ENCODE assay signal across 8 mouse cellular contexts in the genomic region with DNA sequence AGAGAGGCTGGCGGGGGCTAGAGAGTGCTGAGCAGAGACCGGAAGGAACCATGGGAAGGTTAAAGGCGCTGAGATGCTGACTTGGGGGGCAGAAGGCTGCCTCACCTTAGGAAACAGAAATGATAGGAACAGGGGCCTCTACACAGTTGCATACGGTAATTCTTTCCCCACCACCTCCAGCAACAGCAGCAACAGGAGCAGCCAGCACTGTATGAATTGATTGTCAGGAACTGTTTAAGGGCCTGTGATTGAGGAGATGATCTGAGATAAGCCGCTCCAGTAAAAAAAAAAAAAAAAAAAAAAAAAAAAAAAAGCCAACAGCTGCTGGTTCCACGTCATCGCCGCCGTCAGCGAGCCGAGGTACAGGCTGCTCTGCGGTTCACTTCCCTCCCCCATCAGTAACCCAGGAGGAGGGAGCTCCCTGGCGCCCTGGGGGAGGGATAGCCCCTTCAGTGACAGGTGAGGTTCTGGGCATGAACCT.
DNase-seq lines count a peak whose midpoint lies in the region; ATAC-seq and TF ChIP-seq lines count a peak whose summit lies in the region.

No protein-coding gene starts in this region.

- WGBS in forebrain, postnatal 0 days, result under 1% methylated on average over 13 of the region's 13 CpGs
- 14% methylated on average over 13 of the region's 13 CpGs for WGBS in cerebellum, adult 2 months

- no peaks in the 10 kb centered on the region for H3K9me3 ChIP-seq in forebrain, postnatal 0 days (ENCODE audit: low read length)

- H3K27me3 ChIP-seq in forebrain, postnatal 0 days (ENCODE audit: insufficient read depth, low read length), result no peaks in the 10 kb centered on the region
- no peaks in the 10 kb centered on the region; the same call in 1 of the 2 replicates for H3K27me3 ChIP-seq in cerebellum, adult 2 months (ENCODE audit: control insufficient read depth, insufficient read depth, low read length)

- H3K27ac ChIP-seq in forebrain, postnatal 0 days (ENCODE audit: low read depth, low read length), result peak overlapping the region; percentile 46
- no peak overlapping the region for H3K27ac ChIP-seq in cerebellum, adult 2 months (ENCODE audit: insufficient read depth, low read length)

- peak overlapping the region; percentile 57 for H3K4me2 ChIP-seq in forebrain, postnatal 0 days (ENCODE audit: low read depth)

- H3K4me3 ChIP-seq in forebrain, postnatal 0 days (ENCODE audit: low read depth, low read length), result peak overlapping the region; percentile 33
- no peak overlapping the region for H3K4me3 ChIP-seq in cerebellum, adult 2 months (replicated peaks; ENCODE audit: insufficient read depth, low read depth, low read length)

- no peak for TF ChIP-seq CTCF in forebrain, postnatal 0 days (IDR thresholded peaks at IDR 0.05; ENCODE audit: low read depth)
- no peak for TF ChIP-seq CTCF in cerebellum, adult 2 months (IDR thresholded peaks at IDR 0.05; ENCODE audit: borderline replicate concordance, insufficient read depth, low read depth, low read length)

- peak overlapping the region; percentile 35 for H3K9ac ChIP-seq in forebrain, postnatal 0 days

- TF ChIP-seq POLR2A in cerebellum, adult 2 months (IDR thresholded peaks at IDR 0.05; ENCODE audit: borderline replicate concordance, insufficient read depth, low read length), result no peak

- H3K36me3 ChIP-seq in forebrain, postnatal 0 days (ENCODE audit: insufficient read depth), result no peaks in the 10 kb centered on the region

- peaks cover 15% of the 10 kb centered on the region for H3K4me1 ChIP-seq in forebrain, postnatal 0 days (ENCODE audit: insufficient read depth)
- no peaks in the 10 kb centered on the region for H3K4me1 ChIP-seq in cerebellum, adult 2 months (ENCODE audit: control insufficient read depth, insufficient read depth, low read length)

- DNase-seq in adrenal gland, adult 2 months, result peak; percentile 29
- DNase-seq in adrenal gland, adult 8-10 months, result no peak
- DNase-seq in forebrain, postnatal 0 days, result peak; percentile 81
- peak; percentile 26 to 37 for DNase-seq in layer of hippocampus, postnatal 14 days (ENCODE audit: low spot score in 2 of 2)
- DNase-seq in lung, postnatal 10 days, result peak; percentile 18
- DNase-seq in retina, postnatal 7 days (ENCODE audit: low read depth, low spot score), result peak; percentile 67
- DNase-seq in cerebellum, adult 2 months, result no peak

- ATAC-seq in activated CD4-positive, CD25-positive, alpha-beta regulatory T cell, adult 4 months, result peak; percentile 92
- ATAC-seq in forebrain, postnatal 0 days, result peak; percentile 82

Comparison
In these comparisons a context has a peak if more than half of its experiments do, and no peak if none do; other contexts are left out.
1. DNase-seq: peak in adrenal gland, adult 2 months (single experiment), forebrain, postnatal 0 days (single experiment), layer of hippocampus, postnatal 14 days (2 of 2), lung, postnatal 10 days (single experiment) and retina, postnatal 7 days (single experiment); none in adrenal gland, adult 8-10 months (single experiment) and cerebellum, adult 2 months (0 of 2).